Mouse (Mus musculus): ENCODE measurements around the gene Ppp2r2c. TPM values are rescaled to one million over a fixed set of nuclear protein-coding genes. Genes with fewer than 3 reads are reported as not detected.
"Not testable (repeated sequence)": the region's sequence is repeated elsewhere in the genome, so short reads cannot be mapped to it uniquely, and the experiment has no call there.

The Ppp2r2c gene
- polyA plus RNA-seq, 1 experiment from 2014 or later = 9.5 TPM

DNA sequence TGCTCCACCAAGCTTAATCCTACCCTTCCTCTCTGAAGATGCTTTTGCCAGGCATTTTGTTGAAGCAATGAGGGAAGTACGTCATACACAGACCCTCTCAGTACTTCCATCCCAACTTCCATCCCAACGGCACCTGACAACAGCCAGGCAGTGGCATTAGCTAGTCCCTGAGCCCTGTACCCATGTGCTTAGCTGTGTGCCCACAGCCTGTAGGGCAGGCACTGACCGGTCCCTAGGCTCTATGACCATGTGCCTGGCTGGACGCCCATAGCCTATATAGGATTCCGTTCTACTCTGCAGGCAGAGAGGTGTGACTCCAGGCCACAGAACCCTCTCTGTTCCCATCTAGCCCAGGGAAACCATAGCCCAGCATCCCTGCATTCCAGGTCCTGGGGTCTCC lies 69.7 kb downstream of the Ppp2r2c start:
- H3K27ac ChIP-seq (ENCODE audit: low read depth, low read length) = no peak overlapping the region
- no peak for ATAC-seq (ENCODE audit: insufficient read depth, low FRiP score, low TSS enrichment)
- WGBS = 93% methylated on average over 5 of the region's 5 CpGs

DNA sequence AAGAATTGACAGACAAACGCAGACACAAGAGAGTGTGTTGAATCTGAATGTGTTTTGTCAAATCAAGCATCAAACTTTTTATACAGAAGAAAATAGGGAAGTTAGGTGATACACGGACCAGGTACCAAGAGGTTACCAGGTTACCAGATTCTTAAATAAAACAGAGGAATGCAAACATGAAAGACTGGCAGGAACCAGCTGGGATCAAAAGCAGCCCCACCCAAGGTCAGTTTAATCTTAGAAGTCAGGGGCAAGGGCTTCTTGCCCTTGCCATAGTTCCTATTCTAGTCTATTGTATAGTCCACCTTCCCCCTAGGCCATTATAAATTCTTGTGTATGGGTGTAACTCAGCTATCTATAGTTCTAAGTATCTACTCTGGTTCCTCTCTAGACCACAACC lies 70.7 kb downstream of the Ppp2r2c start:
- H3K36me3 ChIP-seq (ENCODE audit: control insufficient read depth, insufficient read depth, low read length); H3K27ac ChIP-seq (ENCODE audit: low read depth, low read length); H3K4me3 ChIP-seq (ENCODE audit: low read depth, low read length); H3K4me2 ChIP-seq (ENCODE audit: low read depth); H3K9me3 ChIP-seq (ENCODE audit: control insufficient read depth, low read length); H3K4me1 ChIP-seq (ENCODE audit: control insufficient read depth, insufficient read depth, low read length); H3K9ac ChIP-seq (ENCODE audit: low read length); DNase-seq (ENCODE audit: low spot score); ATAC-seq (ENCODE audit: insufficient read depth, low FRiP score, low TSS enrichment); H3K27me3 ChIP-seq (ENCODE audit: control insufficient read depth, insufficient read depth, low read length): not testable (repeated sequence)
- WGBS = 82% methylated on average over 2 of the region's 2 CpGs

More for the DNA sequence above, 69.7 kb downstream of the Ppp2r2c start:
- Histone ChIP-seq H3K4me2 (ENCODE audit: low read depth) (no peak overlapping the region), H3K9me3 (ENCODE audit: control insufficient read depth, low read length) (no peaks in the 10 kb centered on the region), H3K27me3 (ENCODE audit: control insufficient read depth, insufficient read depth, low read length) (no peaks in the 10 kb centered on the region), H3K4me3 (ENCODE audit: low read depth, low read length) (no peak overlapping the region), H3K4me1 (ENCODE audit: control insufficient read depth, insufficient read depth, low read length) (no peaks in the 10 kb centered on the region), H3K9ac (ENCODE audit: low read length) (no peak overlapping the region), H3K36me3 (ENCODE audit: control insufficient read depth, insufficient read depth, low read length) (no peaks in the 10 kb centered on the region)
- DNase-seq (ENCODE audit: low spot score) = no peak

DNA sequence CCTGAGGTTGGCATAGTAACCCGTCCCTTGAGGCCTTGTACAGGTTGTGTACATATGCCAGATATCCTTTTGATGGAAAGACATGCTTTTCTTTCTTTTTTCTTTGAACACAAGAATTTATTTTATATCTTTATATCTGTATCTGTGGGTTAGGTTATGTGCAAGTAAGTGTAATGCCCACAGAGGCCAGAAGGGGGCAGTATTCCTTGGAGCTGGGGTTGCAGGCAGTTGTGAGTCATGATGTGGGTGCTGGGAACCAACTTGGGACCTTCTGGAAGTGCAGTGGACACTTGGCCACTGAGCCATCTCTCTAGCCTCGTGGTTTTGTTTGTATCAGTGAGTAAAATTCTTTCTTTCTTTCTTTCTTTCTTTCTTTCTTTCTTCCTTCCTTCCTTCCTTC lies 74.1 kb downstream of the Ppp2r2c start:
- ATAC-seq (ENCODE audit: insufficient read depth, low FRiP score, low TSS enrichment) = no peak
- 87% methylated on average over 2 of the region's 2 CpGs for WGBS
- H3K4me3 ChIP-seq (ENCODE audit: low read depth, low read length) = no peak overlapping the region

DNA sequence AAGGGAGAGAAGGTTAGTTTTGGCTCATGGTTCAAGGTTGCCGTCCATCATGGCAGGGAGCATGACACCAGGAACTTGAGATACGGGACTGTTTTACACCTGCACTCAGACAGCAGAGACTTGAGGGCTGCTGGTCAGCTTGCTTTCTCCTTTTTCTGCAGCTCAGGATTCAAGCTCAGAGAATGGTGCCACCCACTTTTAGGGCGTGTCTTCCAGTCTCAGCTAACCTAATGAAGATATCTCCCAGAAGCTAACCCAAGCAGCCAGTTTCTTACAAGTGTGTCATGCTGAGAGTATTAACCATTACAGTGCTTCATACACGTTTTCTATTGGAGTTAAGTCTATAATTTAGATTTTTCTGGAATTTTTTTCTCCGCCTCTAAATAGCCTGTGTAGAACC lies 76.2 kb downstream of the Ppp2r2c start:
- 63% methylated on average over 5 of the region's 5 CpGs for WGBS
- no peak overlapping the region for H3K9ac ChIP-seq (ENCODE audit: low read length)
- DNase-seq (ENCODE audit: low spot score) (no peak), ATAC-seq (ENCODE audit: insufficient read depth, low FRiP score, low TSS enrichment) (no peak)
- no peak overlapping the region for H3K27ac ChIP-seq (ENCODE audit: low read depth, low read length)
- H3K9me3 ChIP-seq (ENCODE audit: control insufficient read depth, low read length) = no peaks in the 10 kb centered on the region
- no peaks in the 10 kb centered on the region for H3K36me3 ChIP-seq (ENCODE audit: control insufficient read depth, insufficient read depth, low read length)
- no peak overlapping the region for H3K4me3 ChIP-seq (ENCODE audit: low read depth, low read length)
- no peaks in the 10 kb centered on the region for H3K27me3 ChIP-seq (ENCODE audit: control insufficient read depth, insufficient read depth, low read length)
- 0 out of 2 replicates have a peak, but pooled peaks cover 2% of the 10 kb centered on the region for H3K4me1 ChIP-seq (ENCODE audit: control insufficient read depth, insufficient read depth, low read length)
- no peak overlapping the region for H3K4me2 ChIP-seq (ENCODE audit: low read depth)

More for the DNA sequence above, 74.1 kb downstream of the Ppp2r2c start:
- no peaks in the 10 kb centered on the region for H3K27me3 ChIP-seq (ENCODE audit: control insufficient read depth, insufficient read depth, low read length)
- no peaks in the 10 kb centered on the region for H3K36me3 ChIP-seq (ENCODE audit: control insufficient read depth, insufficient read depth, low read length)
- H3K27ac ChIP-seq (ENCODE audit: low read depth, low read length) = no peak overlapping the region
- no peak overlapping the region for H3K9ac ChIP-seq (ENCODE audit: low read length)
- 0 out of 2 replicates have a peak, but pooled peaks cover 2% of the 10 kb centered on the region for H3K4me1 ChIP-seq (ENCODE audit: control insufficient read depth, insufficient read depth, low read length)
- H3K4me2 ChIP-seq (ENCODE audit: low read depth) = no peak overlapping the region
- H3K9me3 ChIP-seq (ENCODE audit: control insufficient read depth, low read length) = no peaks in the 10 kb centered on the region
- no peak for DNase-seq (ENCODE audit: low spot score)

DNA sequence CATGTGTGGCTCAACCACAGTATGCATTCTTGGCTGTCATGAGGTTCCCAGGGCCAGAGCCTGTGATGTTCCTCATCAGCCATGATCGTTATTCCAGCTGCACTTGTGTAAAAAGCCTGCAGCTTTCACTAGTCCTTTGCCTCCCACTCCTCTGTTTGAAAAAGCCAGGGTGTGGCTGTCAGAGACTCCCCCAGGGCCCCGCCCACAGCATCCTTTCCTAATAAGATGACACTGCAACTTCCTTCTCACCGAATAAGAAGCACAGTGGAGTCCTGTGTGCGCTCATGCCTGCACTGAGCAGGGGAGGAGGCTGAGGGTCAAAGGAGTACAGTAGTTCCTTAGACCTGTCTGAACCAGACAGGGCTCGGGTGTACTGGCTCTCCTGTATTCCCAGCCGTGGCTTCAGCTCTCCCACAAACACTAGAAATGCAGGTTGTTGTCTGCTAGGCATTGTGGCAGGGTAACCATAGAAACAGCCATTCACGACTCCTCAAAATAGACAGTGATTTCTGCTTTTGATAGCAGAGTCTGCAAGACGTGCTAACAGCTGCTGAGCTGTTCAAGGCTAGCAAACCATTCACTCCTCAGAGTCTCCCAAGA lies 76.9 kb downstream of the Ppp2r2c start:
- no peaks in the 10 kb centered on the region for H3K9me3 ChIP-seq (ENCODE audit: control insufficient read depth, low read length)
- WGBS = 52% methylated on average over 8 of the region's 8 CpGs
- H3K27ac ChIP-seq (ENCODE audit: low read depth, low read length) = no peak overlapping the region
- H3K4me1 ChIP-seq (ENCODE audit: control insufficient read depth, insufficient read depth, low read length) = 0 out of 2 replicates have a peak, but pooled peaks cover 2% of the 10 kb centered on the region
- H3K27me3 ChIP-seq (ENCODE audit: control insufficient read depth, insufficient read depth, low read length) = no peaks in the 10 kb centered on the region
- H3K4me3 ChIP-seq (ENCODE audit: low read depth, low read length) = no peak overlapping the region
- no peak for ATAC-seq (ENCODE audit: insufficient read depth, low FRiP score, low TSS enrichment)
- DNase-seq (ENCODE audit: low spot score) = no peak
- no peak overlapping the region for H3K9ac ChIP-seq (ENCODE audit: low read length)
- no peak overlapping the region for H3K4me2 ChIP-seq (ENCODE audit: low read depth)
- no peaks in the 10 kb centered on the region for H3K36me3 ChIP-seq (ENCODE audit: control insufficient read depth, insufficient read depth, low read length)

DNA sequence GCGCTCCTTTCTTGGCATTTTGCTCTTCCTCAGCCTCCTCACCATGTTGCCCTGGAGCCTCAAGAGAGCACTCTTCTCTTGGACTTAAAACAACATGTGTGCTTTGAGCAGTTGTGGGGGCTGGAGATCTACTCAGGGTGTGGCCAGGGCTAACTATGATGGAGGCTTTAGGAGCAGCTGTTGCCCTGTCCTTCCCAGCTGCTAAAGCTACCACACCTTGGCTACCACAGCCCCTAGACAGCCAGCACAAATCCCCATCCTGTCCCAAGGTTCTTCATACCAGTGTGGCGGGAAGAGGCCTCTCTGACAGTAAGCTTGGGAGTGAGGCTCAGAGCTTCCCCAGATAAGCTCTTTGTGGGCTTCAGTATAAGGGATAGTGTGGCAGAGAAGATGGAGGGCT lies 77.4 kb downstream of the Ppp2r2c start:
- Histone ChIP-seq H3K27ac (ENCODE audit: low read depth, low read length) (no peak overlapping the region), H3K27me3 (ENCODE audit: control insufficient read depth, insufficient read depth, low read length) (no peaks in the 10 kb centered on the region), H3K4me1 (ENCODE audit: control insufficient read depth, insufficient read depth, low read length) (0 out of 2 replicates have a peak, but pooled peaks cover 2% of the 10 kb centered on the region), H3K9me3 (ENCODE audit: control insufficient read depth, low read length) (no peaks in the 10 kb centered on the region), H3K4me3 (ENCODE audit: low read depth, low read length) (no peak overlapping the region), H3K9ac (ENCODE audit: low read length) (no peak overlapping the region), H3K36me3 (ENCODE audit: control insufficient read depth, insufficient read depth, low read length) (no peaks in the 10 kb centered on the region), H3K4me2 (ENCODE audit: low read depth) (no peak overlapping the region)
- 81% methylated on average over 2 of the region's 2 CpGs for WGBS
- DNase-seq (ENCODE audit: low spot score) (no peak), ATAC-seq (ENCODE audit: insufficient read depth, low FRiP score, low TSS enrichment) (no peak)

DNA sequence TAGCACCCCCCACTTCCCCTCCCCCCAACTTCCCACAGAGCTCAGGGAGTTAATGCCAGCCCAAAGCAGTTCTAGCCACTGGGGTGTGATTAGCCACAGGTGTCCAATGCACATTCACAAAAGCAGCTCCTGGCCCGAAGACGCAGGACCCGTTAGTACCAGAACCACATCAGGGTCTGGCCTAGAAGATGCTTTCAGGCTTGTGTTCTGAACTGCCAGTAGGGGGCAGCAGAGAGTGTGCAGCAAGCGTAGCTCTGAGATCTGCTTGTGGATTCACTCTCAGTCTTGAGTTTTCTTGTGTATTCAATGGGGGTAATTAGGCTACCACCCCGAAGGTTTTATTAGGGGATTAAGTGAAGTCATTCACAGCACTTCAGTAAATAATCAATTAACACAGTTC lies 78.1 kb downstream of the Ppp2r2c start:
- H3K4me2 ChIP-seq (ENCODE audit: low read depth) = no peak overlapping the region
- 0 out of 2 replicates have a peak, but pooled peaks cover 2% of the 10 kb centered on the region for H3K4me1 ChIP-seq (ENCODE audit: control insufficient read depth, insufficient read depth, low read length)
- no peak overlapping the region for H3K27ac ChIP-seq (ENCODE audit: low read depth, low read length)
- no peaks in the 10 kb centered on the region for H3K36me3 ChIP-seq (ENCODE audit: control insufficient read depth, insufficient read depth, low read length)
- peak; percentile 61 for DNase-seq (ENCODE audit: low spot score)
- no peaks in the 10 kb centered on the region for H3K27me3 ChIP-seq (ENCODE audit: control insufficient read depth, insufficient read depth, low read length)
- H3K9me3 ChIP-seq (ENCODE audit: control insufficient read depth, low read length) = no peaks in the 10 kb centered on the region
- no peak overlapping the region for H3K9ac ChIP-seq (ENCODE audit: low read length)
- ATAC-seq (ENCODE audit: insufficient read depth, low FRiP score, low TSS enrichment) = no peak
- no peak overlapping the region for H3K4me3 ChIP-seq (ENCODE audit: low read depth, low read length)
- 13% methylated on average over 5 of the region's 5 CpGs for WGBS

DNA sequence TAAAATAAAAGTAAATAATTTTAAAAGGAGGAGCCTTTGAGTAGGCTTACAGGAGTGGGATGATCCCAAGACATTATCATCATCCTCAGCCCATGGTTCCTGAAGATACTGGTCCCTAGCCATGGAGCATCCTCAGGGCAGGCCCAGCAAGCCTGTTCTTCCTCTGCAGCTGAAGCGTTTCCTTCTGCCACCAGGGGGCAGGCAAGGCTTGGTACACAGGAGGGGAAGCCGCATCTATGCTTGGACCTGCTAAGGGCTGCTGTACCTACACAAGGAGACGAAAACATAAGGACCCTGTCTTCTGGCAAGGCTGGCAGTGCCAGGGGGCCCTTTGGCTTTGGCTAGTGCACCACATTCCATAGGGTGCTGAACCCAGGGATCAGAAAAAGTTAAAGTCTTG lies 80.5 kb downstream of the Ppp2r2c start:
- Histone ChIP-seq H3K36me3 (ENCODE audit: control insufficient read depth, insufficient read depth, low read length) (no peaks in the 10 kb centered on the region), H3K9me3 (ENCODE audit: control insufficient read depth, low read length) (no peaks in the 10 kb centered on the region), H3K4me1 (ENCODE audit: control insufficient read depth, insufficient read depth, low read length) (0 out of 2 replicates have a peak, but pooled peaks cover 2% of the 10 kb centered on the region), H3K27me3 (ENCODE audit: control insufficient read depth, insufficient read depth, low read length) (no peaks in the 10 kb centered on the region), H3K4me3 (ENCODE audit: low read depth, low read length) (no peak overlapping the region), H3K27ac (ENCODE audit: low read depth, low read length) (no peak overlapping the region), H3K4me2 (ENCODE audit: low read depth) (no peak overlapping the region), H3K9ac (ENCODE audit: low read length) (no peak overlapping the region)
- ATAC-seq (ENCODE audit: insufficient read depth, low FRiP score, low TSS enrichment) = 0 out of 2 replicates have a peak, but pooled peaks have one; percentile 23
- DNase-seq (ENCODE audit: low spot score) = peak; percentile 85
- 15% methylated on average over 3 of the region's 3 CpGs for WGBS

DNA sequence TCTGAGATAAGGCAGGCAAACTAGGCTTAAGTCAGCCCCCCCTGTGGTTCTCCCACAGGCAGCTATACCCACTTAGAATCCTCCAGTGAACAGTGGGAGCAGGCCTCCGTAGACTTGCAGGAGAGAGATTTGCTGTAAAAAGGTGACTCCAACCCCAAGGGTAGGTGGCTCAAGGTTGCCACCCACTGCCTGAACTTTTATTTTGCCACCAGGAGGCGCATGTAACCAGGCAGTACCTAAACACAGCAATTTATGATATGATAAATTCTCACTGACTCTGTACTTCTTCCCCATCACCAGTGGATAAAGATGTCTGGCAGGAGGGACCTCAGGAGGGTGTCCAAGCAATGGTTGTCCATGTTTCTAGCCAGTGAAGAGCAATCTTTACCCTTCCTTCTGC lies 82.6 kb downstream of the Ppp2r2c start:
- no peaks in the 10 kb centered on the region for H3K4me1 ChIP-seq (ENCODE audit: control insufficient read depth, insufficient read depth, low read length)
- no peak overlapping the region for H3K9ac ChIP-seq (ENCODE audit: low read length)
- WGBS = 71% methylated on average over 2 of the region's 2 CpGs
- no peak overlapping the region for H3K27ac ChIP-seq (ENCODE audit: low read depth, low read length)
- H3K36me3 ChIP-seq (ENCODE audit: control insufficient read depth, insufficient read depth, low read length) = no peaks in the 10 kb centered on the region
- H3K27me3 ChIP-seq (ENCODE audit: control insufficient read depth, insufficient read depth, low read length) = no peaks in the 10 kb centered on the region
- H3K4me3 ChIP-seq (ENCODE audit: low read depth, low read length) = no peak overlapping the region
- DNase-seq (ENCODE audit: low spot score) (no peak), ATAC-seq (ENCODE audit: insufficient read depth, low FRiP score, low TSS enrichment) (no peak)
- no peak overlapping the region for H3K4me2 ChIP-seq (ENCODE audit: low read depth)
- H3K9me3 ChIP-seq (ENCODE audit: control insufficient read depth, low read length) = no peaks in the 10 kb centered on the region
